Mouse (Mus musculus) neural tube, embryonic 12.5 days (tissue): ENCODE measurements around the gene Gm5114. TPM values are rescaled to one million over a fixed set of nuclear protein-coding genes. Genes with fewer than 3 reads are reported as not detected.
"Not testable (repeated sequence)": the region's sequence is repeated elsewhere in the genome, so short reads cannot be mapped to it uniquely, and the experiment has no call there.

Experiments used
- ATAC-seq: fragments of 200-750 bp; cut with Nextera tagmentation; 2 replicates; pipeline ENCODE4 v1.8.0; 2017; ENCODE audit warnings: low read depth, mild to moderate bottlenecking, moderate TSS enrichment, moderate library complexity; ENCODE audit not compliant: low FRiP score
- H3K27ac ChIP-seq: fragments of 300-500 bp; sonication (generic); 2 replicates; pipeline ENCODE4 v1.5.1; 2016
- H3K27me3 ChIP-seq: fragments of 300-500 bp; sonication (generic); replicated peaks from 2 replicates; pipeline ENCODE4 v1.6.1; 2016; ENCODE audit warnings: mild to moderate bottlenecking
- H3K36me3 ChIP-seq: fragments of 300-500 bp; sonication (generic); 2 replicates; pipeline ENCODE4 v1.6.1; 2016; ENCODE audit warnings: mild to moderate bottlenecking
- H3K4me1 ChIP-seq: fragments of 300-500 bp; sonication (generic); 2 replicates; pipeline ENCODE4 v1.6.1; 2016
- H3K4me2 ChIP-seq: fragments of 300-500 bp; sonication (generic); replicated peaks from 2 replicates; pipeline ENCODE4 v1.6.1; 2016; ENCODE audit warnings: mild to moderate bottlenecking
- H3K4me3 ChIP-seq: fragments of 300-500 bp; sonication (generic); 2 replicates; pipeline ENCODE4 v1.5.1; 2016
- H3K9ac ChIP-seq: fragments of 300-500 bp; sonication (generic); 2 replicates; pipeline ENCODE4 v1.6.1; 2016; ENCODE audit warnings: mild to moderate bottlenecking
- H3K9me3 ChIP-seq: fragments of 300-500 bp; sonication (generic); 2 replicates; pipeline ENCODE4 v1.6.1; 2016; ENCODE audit warnings: mild to moderate bottlenecking
- WGBS: fragments of 180-500 bp; shearing (Covaris S2); methylation state at CpG from one replicate; pipeline ENCODE4 v1.1.7; 2016; 5-methylcytosine and 5-hydroxymethylcytosine counted together
- microRNA-seq: library from miRNA; unstranded; fragments of <30 nt; microRNA quantifications from one replicate; pipeline ENCODE4, GENCODE M21; 2017
- polyA plus RNA-seq: library from polyadenylated mRNA; unstranded; fragments of >200 nt; fragmentation: Nextera tagmentation; extraction: Ambion mirVana; gene quantifications from 2 replicates; pipeline ENCODE4 v1.2.1, GENCODE M21; 2016

Gene Gm5114
- not detected in 2 replicates for polyA plus RNA-seq

GRCm38 (mm10) chr7:39413060-39413459 lies at the start of gene Gm5114:
Gm5114 (minus strand) TSS chr7:39413160.
- 46% methylated on average over 1 of the region's 1 CpGs for WGBS
- not testable (repeated sequence) for ATAC-seq, H3K4me1 ChIP-seq

GRCm38 (mm10) chr7:39455806-39456205 lies 42.8 kb upstream of the Gm5114 start:
- whole genome bisulfite sequencing = 31% methylated on average over 6 of the region's 6 CpGs
- ATAC-seq = no peak

More at GRCm38 (mm10) chr7:39413060-39413459, at the start of gene Gm5114:
- not testable (repeated sequence) for H3K4me3 ChIP-seq, H3K9me3 ChIP-seq, H3K27ac ChIP-seq, H3K36me3 ChIP-seq, H3K4me2 ChIP-seq, H3K9ac ChIP-seq, H3K27me3 ChIP-seq

GRCm38 (mm10) chr7:39449260-39450021 lies 36.5 kb upstream of the Gm5114 start:
- Histone ChIP-seq H3K9me3 (no peaks in the 10 kb centered on the region), H3K27me3 (no peaks in the 10 kb centered on the region), H3K4me2 (peak overlapping the region; percentile 76), H3K4me3 (peak overlapping the region; percentile 71), H3K4me1 (peaks cover 10% of the 10 kb centered on the region), H3K36me3 (0 out of 2 replicates have a peak, but pooled peaks cover 5% of the 10 kb centered on the region), H3K27ac (peak overlapping the region; percentile 32; the same call in 1 of the 2 replicates), H3K9ac (peak overlapping the region; percentile 79)
- ATAC-seq = peak; percentile 99
- WGBS = 3% methylated on average over 36 of the region's 36 CpGs

More at GRCm38 (mm10) chr7:39455806-39456205, 42.8 kb upstream of the Gm5114 start:
- no peak overlapping the region for H3K4me3 ChIP-seq
- peaks cover 5% of the 10 kb centered on the region; the same call in 1 of the 2 replicates for H3K36me3 ChIP-seq
- no peaks in the 10 kb centered on the region for H3K27me3 ChIP-seq
- H3K9ac ChIP-seq = no peak overlapping the region
- H3K4me1 ChIP-seq = peaks cover 1% of the 10 kb centered on the region; the same call in 1 of the 2 replicates
- no peaks in the 10 kb centered on the region for H3K9me3 ChIP-seq
- H3K27ac ChIP-seq = no peak overlapping the region
- H3K4me2 ChIP-seq = no peak overlapping the region

- H3K36me3 ChIP-seq = 0 out of 2 replicates have a peak, but pooled peaks cover 5% of the 10 kb centered on the region
- H3K27me3 ChIP-seq = no peaks in the 10 kb centered on the region
- H3K4me1 ChIP-seq = peaks cover 10% of the 10 kb centered on the region
- ATAC-seq = 0 out of 2 replicates have a peak, but pooled peaks have one; percentile 17
- WGBS = 63% methylated on average over 11 of the region's 11 CpGs
- H3K9me3 ChIP-seq = no peaks in the 10 kb centered on the region
- H3K4me2 ChIP-seq = peak overlapping the region; percentile 76
- H3K27ac ChIP-seq = no peak overlapping the region
- peak overlapping the region; percentile 71 for H3K4me3 ChIP-seq
- H3K9ac ChIP-seq = no peak overlapping the region
Measured at GRCm38 (mm10) chr7:39448626-39449242, 35.8 kb upstream of the Gm5114 start.

GRCm38 (mm10) chr7:39441237-39441636 lies 28.3 kb upstream of the Gm5114 start:
- H3K36me3 ChIP-seq = no peaks in the 10 kb centered on the region
- H3K9ac ChIP-seq = no peak overlapping the region
- H3K4me3 ChIP-seq = no peak overlapping the region
- no peak overlapping the region for H3K27ac ChIP-seq
- WGBS = 58% methylated on average over 2 of the region's 2 CpGs
- H3K4me2 ChIP-seq = no peak overlapping the region
- H3K4me1 ChIP-seq = no peaks in the 10 kb centered on the region
- H3K27me3 ChIP-seq = no peaks in the 10 kb centered on the region
- ATAC-seq = no peak
- no peaks in the 10 kb centered on the region for H3K9me3 ChIP-seq

- WGBS = 89% methylated on average over 4 of the region's 4 CpGs
- Histone ChIP-seq H3K36me3 (no peaks in the 10 kb centered on the region), H3K4me1 (no peaks in the 10 kb centered on the region), H3K4me2 (no peak overlapping the region), H3K9me3 (no peaks in the 10 kb centered on the region), H3K9ac (no peak overlapping the region), H3K4me3 (no peak overlapping the region), H3K27ac (no peak overlapping the region), H3K27me3 (no peaks in the 10 kb centered on the region)
- ATAC-seq = no peak
Measured at GRCm38 (mm10) chr7:39440362-39440761, 27.4 kb upstream of the Gm5114 start.

Small RNAs within 50 kb of the gene (microRNA-seq; reads per million reads assigned to microRNA genes)
- not detected for gene Gm27437

Other genes starting within 250 kb of the Gm5114 start
- gene Zfp619, start 104.6 kb upstream of the Gm5114 start, polyA plus RNA-seq = 3.2 and 3.4 TPM in 2 replicates